Mouse (Mus musculus) kidney, embryonic 14.5 days (tissue): ENCODE measurements around the gene Nkap. TPM values are rescaled to one million over a fixed set of nuclear protein-coding genes. Genes with fewer than 3 reads are reported as not detected.
A peak's percentile ranks its signal among the peaks of the same experiment; 100 is the strongest.
"Not testable (repeated sequence)": the region's sequence is repeated elsewhere in the genome, so short reads cannot be mapped to it uniquely, and the experiment has no call there.

Source experiments
- ATAC-seq: fragments of 200-750 bp; cut with Nextera tagmentation; 2 replicates; pipeline ENCODE4 v1.8.0; 2017; ENCODE audit warnings: moderate number of reproducible peaks, mild to moderate bottlenecking, moderate TSS enrichment, moderate library complexity; ENCODE audit not compliant: low FRiP score, low TSS enrichment
- H3K27ac ChIP-seq: fragments of 300-500 bp; sonication (generic); 2 replicates; pipeline ENCODE4 v1.5.1; 2014; ENCODE audit warnings: low read depth, mild to moderate bottlenecking, low read length, moderate library complexity, mixed read lengths
- H3K27me3 ChIP-seq: fragments of 300-500 bp; sonication (generic); 2 replicates; pipeline ENCODE4 v1.6.1; 2014; ENCODE audit warnings: mild to moderate bottlenecking, low read length; ENCODE audit not compliant: control insufficient read depth, insufficient read depth
- H3K36me3 ChIP-seq: fragments of 300-500 bp; sonication (generic); 2 replicates; pipeline ENCODE4 v1.6.1; 2014; ENCODE audit warnings: low read length, mixed read lengths; ENCODE audit not compliant: control insufficient read depth, insufficient read depth
- H3K4me1 ChIP-seq: fragments of 300-500 bp; sonication (generic); 2 replicates; pipeline ENCODE4 v1.6.1; 2014; ENCODE audit warnings: low read length, mixed read lengths; ENCODE audit not compliant: control insufficient read depth, insufficient read depth
- H3K4me2 ChIP-seq: fragments of 300-500 bp; sonication (generic); replicated peaks from 2 replicates; pipeline ENCODE4 v1.6.1; 2014; ENCODE audit warnings: low read depth, mild to moderate bottlenecking, low read length
- H3K4me3 ChIP-seq: fragments of 300-500 bp; sonication (generic); 2 replicates; pipeline ENCODE4 v1.5.1; 2014; ENCODE audit warnings: mild to moderate bottlenecking, low read length
- H3K9ac ChIP-seq: fragments of 300-500 bp; sonication (generic); 2 replicates; pipeline ENCODE4 v1.6.1; 2014; ENCODE audit warnings: low read depth, mild to moderate bottlenecking, low read length, moderate library complexity
- H3K9me3 ChIP-seq: fragments of 300-500 bp; sonication (generic); 2 replicates; pipeline ENCODE4 v1.6.1; 2016; ENCODE audit warnings: low read length; ENCODE audit not compliant: control insufficient read depth
- WGBS: fragments of 180-500 bp; shearing (Covaris S2); extraction: QIAGEN DNeasy Blood & Tissue Kit; methylation state at CpG from one replicate; pipeline ENCODE4 v1.1.7; 2014; 5-methylcytosine and 5-hydroxymethylcytosine counted together
- polyA plus RNA-seq: library from polyadenylated mRNA; unstranded; fragments of >200 nt; fragmentation: Nextera tagmentation; extraction: Ambion mirVana; gene quantifications from 2 replicates; pipeline ENCODE4 v1.2.1, GENCODE M21; 2014

The Nkap gene
- polyA plus RNA-seq, result 21.1 and 21.5 TPM in 2 replicates

GRCm38 (mm10) chrX:37126671-37127358, at the start of gene Nkap:
Gene Nkap, plus strand, starts transcription at chrX:37126795.
- 0 out of 2 replicates have a peak within 1 kb of the TSS, but pooled peaks have one; percentile 26 for H3K27ac ChIP-seq
- peak within 1 kb of the TSS; percentile 78 for H3K9ac ChIP-seq
- H3K27me3 ChIP-seq, result no peaks in the 10 kb centered on the region
- H3K4me1 ChIP-seq, result peaks cover 6% of the 10 kb centered on the region; the same call in 1 of the 2 replicates
- peak within 1 kb of the TSS; percentile 44 for H3K4me2 ChIP-seq
- no peaks in the 10 kb centered on the region for H3K36me3 ChIP-seq
- 20% methylated on average over 58 of the region's 58 CpGs for WGBS
- peak; percentile 87 for ATAC-seq
- peak within 1 kb of the TSS; percentile 64 for H3K4me3 ChIP-seq
- H3K9me3 ChIP-seq, result no peaks in the 10 kb centered on the region

- H3K4me3 ChIP-seq, H3K4me2 ChIP-seq, H3K9ac ChIP-seq, H3K27me3 ChIP-seq, ATAC-seq, H3K4me1 ChIP-seq, H3K9me3 ChIP-seq, H3K27ac ChIP-seq: not testable (repeated sequence)
- H3K36me3 ChIP-seq, result peaks cover 15% of the 10 kb centered on the region; the same call in 1 of the 2 replicates
- WGBS, result 54% methylated on average over 3 of the region's 4 CpGs
These were observed 46.2 kb upstream of the Nkap start for GRCm38 (mm10) chrX:37080345-37080744.

- H3K4me3 ChIP-seq, result no peak overlapping the region
- no peak for ATAC-seq
- H3K27me3 ChIP-seq, result no peaks in the 10 kb centered on the region
- H3K9ac ChIP-seq, result no peak overlapping the region
- no peaks in the 10 kb centered on the region for H3K4me1 ChIP-seq
- no peaks in the 10 kb centered on the region for H3K9me3 ChIP-seq
- H3K4me2 ChIP-seq, result no peak overlapping the region
- no peak overlapping the region for H3K27ac ChIP-seq
- peaks cover 15% of the 10 kb centered on the region; the same call in 1 of the 2 replicates for H3K36me3 ChIP-seq
- 62% methylated on average over 6 of the region's 6 CpGs for WGBS
These were observed 45.4 kb upstream of the Nkap start for GRCm38 (mm10) chrX:37081194-37081593.

- WGBS, result 19% methylated on average over 19 of the region's 19 CpGs
- H3K9ac ChIP-seq, result peak overlapping the region; percentile 83
These were observed 42.2 kb upstream of the Nkap start for GRCm38 (mm10) chrX:37084318-37084926.

GRCm38 (mm10) chrX:37084927-37085660, 41.5 kb upstream of the Nkap start, which contains the start of gene Rpl39:
Gene Rpl39, minus strand, starts transcription at chrX:37085402.
- Histone ChIP-seq H3K27me3 (no peaks in the 10 kb centered on the region), H3K9ac (peak within 1 kb of the TSS; percentile 83), H3K36me3 (peaks cover 15% of the 10 kb centered on the region; the same call in 1 of the 2 replicates), H3K9me3 (no peaks in the 10 kb centered on the region), H3K4me2 (peak within 1 kb of the TSS; percentile 70), H3K27ac (peak within 1 kb of the TSS; percentile 92), H3K4me1 (no peaks in the 10 kb centered on the region), H3K4me3 (peak within 1 kb of the TSS; percentile 59)
- peak; percentile 93 for ATAC-seq
- 21% methylated on average over 38 of the region's 38 CpGs for whole genome bisulfite sequencing

More at GRCm38 (mm10) chrX:37084318-37084926, 42.2 kb upstream of the Nkap start:
- Histone ChIP-seq H3K4me1 (no peaks in the 10 kb centered on the region), H3K27me3 (no peaks in the 10 kb centered on the region), H3K4me3 (peak overlapping the region; percentile 59), H3K36me3 (peaks cover 15% of the 10 kb centered on the region; the same call in 1 of the 2 replicates), H3K27ac (peak overlapping the region; percentile 92; the same call in 1 of the 2 replicates), H3K4me2 (peak overlapping the region; percentile 70), H3K9me3 (no peaks in the 10 kb centered on the region)
- peak; percentile 8 for ATAC-seq

- ATAC-seq, result no peak
- WGBS, result 28% methylated on average over 9 of the region's 9 CpGs
- H3K9ac ChIP-seq, result no peak overlapping the region
- H3K27ac ChIP-seq, result peak overlapping the region; percentile 92; the same call in 1 of the 2 replicates
- no peaks in the 10 kb centered on the region for H3K4me1 ChIP-seq
- no peaks in the 10 kb centered on the region for H3K27me3 ChIP-seq
- no peaks in the 10 kb centered on the region for H3K9me3 ChIP-seq
- H3K4me2 ChIP-seq, result peak overlapping the region; percentile 23
- H3K4me3 ChIP-seq, result peak overlapping the region; percentile 59
- peaks cover 15% of the 10 kb centered on the region; the same call in 1 of the 2 replicates for H3K36me3 ChIP-seq
These were observed 40.9 kb upstream of the Nkap start for GRCm38 (mm10) chrX:37085665-37086064.

GRCm38 (mm10) chrX:37088778-37089177, 37.8 kb upstream of the Nkap start:
- Histone ChIP-seq H3K27me3 (no peaks in the 10 kb centered on the region), H3K36me3 (no peaks in the 10 kb centered on the region), H3K9me3 (no peaks in the 10 kb centered on the region), H3K4me3 (no peak overlapping the region), H3K9ac (no peak overlapping the region), H3K4me1 (no peaks in the 10 kb centered on the region), H3K4me2 (no peak overlapping the region), H3K27ac (no peak overlapping the region)
- 77% methylated on average over 1 of the region's 1 CpGs for WGBS
- no peak for ATAC-seq

- no peak overlapping the region for H3K4me2 ChIP-seq
- 79% methylated on average over 3 of the region's 3 CpGs for WGBS
- H3K9me3 ChIP-seq, result no peaks in the 10 kb centered on the region
- H3K27ac ChIP-seq, result no peak overlapping the region
- H3K4me3 ChIP-seq, result no peak overlapping the region
- H3K4me1 ChIP-seq, result no peaks in the 10 kb centered on the region
- H3K9ac ChIP-seq, result no peak overlapping the region
- no peak for ATAC-seq
- no peaks in the 10 kb centered on the region for H3K27me3 ChIP-seq
- 0 out of 2 replicates have a peak, but pooled peaks cover 2% of the 10 kb centered on the region for H3K36me3 ChIP-seq
These were observed 35.1 kb upstream of the Nkap start for GRCm38 (mm10) chrX:37091457-37091856.
